Mouse (Mus musculus): ENCODE measurements around the gene Nutf2.

- TF ChIP-seq POLR2AphosphoS5 (IDR thresholded peaks at IDR 0.05; ENCODE audit: insufficient replicate concordance, low read depth, low read length) (no peak), CTCF (IDR thresholded peaks at IDR 0.05; ENCODE audit: low read depth, low read length) (no peak), GATA1 (IDR thresholded peaks at IDR 0.05; ENCODE audit: borderline replicate concordance, low read length) (no peak), TAL1 (conservative IDR thresholded peaks at IDR 0.05; ENCODE audit: low read depth, low read length) (no peak)
Observed at GRCm38 (mm10) chr8:105897801-105898480, 37.6 kb downstream of the Nutf2 start.

All from G1E (cell line).